Mouse (Mus musculus) liver, embryonic 11.5 days (tissue): ENCODE measurements around the gene Gm20715. TPM values are rescaled to one million over a fixed set of nuclear protein-coding genes. Genes with fewer than 3 reads are reported as not detected.

ENCODE experiments used
- ATAC-seq: fragments of 200-750 bp; cut with Nextera tagmentation; replicated peaks from 2 replicates; pipeline ENCODE4 v1.8.0; 2017; ENCODE audit warnings: moderate number of reproducible peaks, mild to moderate bottlenecking, moderate TSS enrichment, moderate library complexity; ENCODE audit not compliant: low FRiP score
- DNase-seq: peaks from one replicate; pipeline ENCODE4 v3.0.0-alpha.2; 2017; ENCODE audit warnings: low spot score
- H3K27ac ChIP-seq: fragments of 300-500 bp; sonication (generic); 2 replicates; pipeline ENCODE4 v1.5.1; 2014; ENCODE audit warnings: mild to moderate bottlenecking, low read depth, low read length, control low read depth
- H3K27me3 ChIP-seq: fragments of 300-500 bp; sonication (generic); replicated peaks from 2 replicates; pipeline ENCODE4 v1.6.1; 2014; ENCODE audit warnings: low read length, mixed read lengths; ENCODE audit not compliant: control insufficient read depth, insufficient read depth
- H3K36me3 ChIP-seq: fragments of 300-500 bp; sonication (generic); 2 replicates; pipeline ENCODE4 v1.6.1; 2014; ENCODE audit warnings: mild to moderate bottlenecking, low read length, moderate library complexity, mixed read lengths; ENCODE audit not compliant: control insufficient read depth, insufficient read depth
- H3K4me1 ChIP-seq: fragments of 300-500 bp; sonication (generic); replicated peaks from 2 replicates; pipeline ENCODE4 v1.6.1; 2014; ENCODE audit warnings: low read length, mixed read lengths; ENCODE audit not compliant: control insufficient read depth, insufficient read depth
- H3K4me2 ChIP-seq: fragments of 300-500 bp; sonication (generic); 2 replicates; pipeline ENCODE4 v1.6.1; 2014; ENCODE audit warnings: mild to moderate bottlenecking, control low read depth, moderate library complexity
- H3K4me3 ChIP-seq: fragments of 300-500 bp; sonication (generic); 2 replicates; pipeline ENCODE4 v1.5.1; 2014; ENCODE audit warnings: low read depth, low read length, control low read depth
- H3K9ac ChIP-seq: fragments of 300-500 bp; sonication (generic); 2 replicates; pipeline ENCODE4 v1.6.1; 2014; ENCODE audit warnings: low read depth, low read length, control low read depth
- H3K9me3 ChIP-seq: fragments of 300-500 bp; sonication (generic); 2 replicates; pipeline ENCODE4 v1.6.1; 2016; ENCODE audit warnings: low read length, inconsistent platforms, mixed read lengths; ENCODE audit not compliant: control insufficient read depth
- whole genome bisulfite sequencing: fragments of 180-500 bp; shearing (Covaris S2); extraction: QIAGEN DNeasy Blood & Tissue Kit; methylation state at CpG from one replicate; pipeline ENCODE4 v1.1.7; 2014; 5-methylcytosine and 5-hydroxymethylcytosine counted together
- polyA plus RNA-seq: library from polyadenylated mRNA; unstranded; fragments of >200 nt; fragmentation: Nextera tagmentation; extraction: Ambion mirVana; gene quantifications from 2 replicates; pipeline ENCODE4 v1.2.1, GENCODE M21; 2014

Gene Gm20715
- polyA plus RNA-seq, 1 experiment from 2014 or later = not detected

- Histone ChIP-seq H3K27ac (no peak overlapping the region), H3K4me1 (0 out of 2 replicates have a peak, but pooled peaks cover 4% of the 10 kb centered on the region), H3K9ac (no peak overlapping the region), H3K4me2 (no peak overlapping the region), H3K36me3 (no peaks in the 10 kb centered on the region), H3K27me3 (no peaks in the 10 kb centered on the region), H3K9me3 (no peaks in the 10 kb centered on the region), H3K4me3 (no peak overlapping the region)
- WGBS = 74% methylated on average over 3 of the region's 3 CpGs
- DNase-seq (no peak), ATAC-seq (peak; percentile 50)
Observed at GRCm38 (mm10) chr7:6369460-6369859, 40.6 kb upstream of the Gm20715 start.

GRCm38 (mm10) chr7:6372993-6373392 lies 37.1 kb upstream of the Gm20715 start:
- no peak for DNase-seq
- Histone ChIP-seq H3K4me3 (no peak overlapping the region), H3K9ac (no peak overlapping the region), H3K27me3 (no peaks in the 10 kb centered on the region), H3K9me3 (no peaks in the 10 kb centered on the region), H3K4me1 (no peaks in the 10 kb centered on the region), H3K4me2 (no peak overlapping the region), H3K36me3 (no peaks in the 10 kb centered on the region), H3K27ac (no peak overlapping the region)
- no peak for ATAC-seq
- WGBS = 82% methylated on average over 3 of the region's 3 CpGs

GRCm38 (mm10) chr7:6378441-6378840 lies 31.6 kb upstream of the Gm20715 start:
- Histone ChIP-seq H3K27ac (no peak overlapping the region), H3K4me2 (no peak overlapping the region), H3K36me3 (no peaks in the 10 kb centered on the region), H3K4me1 (no peaks in the 10 kb centered on the region), H3K27me3 (no peaks in the 10 kb centered on the region), H3K4me3 (no peak overlapping the region), H3K9ac (no peak overlapping the region), H3K9me3 (no peaks in the 10 kb centered on the region)
- no peak for DNase-seq
- ATAC-seq = no peak
- 81% methylated on average over 8 of the region's 8 CpGs for WGBS

- Histone ChIP-seq H3K27ac (no peak overlapping the region), H3K36me3 (no peaks in the 10 kb centered on the region), H3K27me3 (no peaks in the 10 kb centered on the region), H3K4me3 (no peak overlapping the region), H3K4me1 (0 out of 2 replicates have a peak, but pooled peaks cover 4% of the 10 kb centered on the region), H3K4me2 (no peak overlapping the region), H3K9me3 (no peaks in the 10 kb centered on the region), H3K9ac (no peak overlapping the region)
- no peak for DNase-seq
- WGBS = 69% methylated on average over 2 of the region's 2 CpGs
- ATAC-seq = no peak
Observed at GRCm38 (mm10) chr7:6381431-6381830, 28.6 kb upstream of the Gm20715 start.

GRCm38 (mm10) chr7:6383044-6383455 lies 27.0 kb upstream of the Gm20715 start, which contains the start of gene Zfp28:
TSS of gene Zfp28 (plus strand) at chr7:6383295.
- DNase-seq (peak; percentile 98), ATAC-seq (peak; percentile 95)
- H3K4me1 ChIP-seq = 0 out of 2 replicates have a peak, but pooled peaks cover 4% of the 10 kb centered on the region
- 1% methylated on average over 28 of the region's 28 CpGs for WGBS
- no peaks in the 10 kb centered on the region for H3K36me3 ChIP-seq
- no peaks in the 10 kb centered on the region for H3K9me3 ChIP-seq
- H3K9ac ChIP-seq = peak within 1 kb of the TSS; percentile 59
- peak within 1 kb of the TSS; percentile 66 for H3K4me3 ChIP-seq
- H3K4me2 ChIP-seq = peak within 1 kb of the TSS; percentile 77
- H3K27me3 ChIP-seq = no peaks in the 10 kb centered on the region
- no peak within 1 kb of the TSS for H3K27ac ChIP-seq

- DNase-seq (no peak), ATAC-seq (no peak)
- peak overlapping the region; percentile 77 for H3K4me2 ChIP-seq
- H3K4me3 ChIP-seq = peak overlapping the region; percentile 66; the same call in 1 of the 2 replicates
- no peaks in the 10 kb centered on the region for H3K27me3 ChIP-seq
- no peaks in the 10 kb centered on the region for H3K36me3 ChIP-seq
- H3K9me3 ChIP-seq = no peaks in the 10 kb centered on the region
- 37% methylated on average over 8 of the region's 8 CpGs for WGBS
- H3K27ac ChIP-seq = no peak overlapping the region
- H3K4me1 ChIP-seq = 0 out of 2 replicates have a peak, but pooled peaks cover 4% of the 10 kb centered on the region
- H3K9ac ChIP-seq = 0 out of 2 replicates have a peak overlapping the region, but pooled peaks have one; percentile 39
Observed at GRCm38 (mm10) chr7:6384011-6384410, 26.1 kb upstream of the Gm20715 start.

- H3K9ac ChIP-seq = no peak overlapping the region
- no peak overlapping the region for H3K4me3 ChIP-seq
- ATAC-seq = no peak
- H3K27ac ChIP-seq = no peak overlapping the region
- WGBS = 92% methylated on average over 8 of the region's 8 CpGs
- 0 out of 2 replicates have a peak, but pooled peaks cover 4% of the 10 kb centered on the region for H3K4me1 ChIP-seq
- no peaks in the 10 kb centered on the region for H3K27me3 ChIP-seq
- H3K4me2 ChIP-seq = no peak overlapping the region
- no peak for DNase-seq
- H3K36me3 ChIP-seq = no peaks in the 10 kb centered on the region
- H3K9me3 ChIP-seq = no peaks in the 10 kb centered on the region
Observed at GRCm38 (mm10) chr7:6386995-6387394, 23.1 kb upstream of the Gm20715 start.

GRCm38 (mm10) chr7:6388971-6389370 lies 21.1 kb upstream of the Gm20715 start:
- Histone ChIP-seq H3K36me3 (no peaks in the 10 kb centered on the region), H3K4me1 (0 out of 2 replicates have a peak, but pooled peaks cover under 1% of the 10 kb centered on the region), H3K9ac (no peak overlapping the region), H3K27me3 (no peaks in the 10 kb centered on the region), H3K27ac (no peak overlapping the region), H3K9me3 (no peaks in the 10 kb centered on the region), H3K4me2 (no peak overlapping the region), H3K4me3 (no peak overlapping the region)
- DNase-seq (no peak), ATAC-seq (no peak)
- 79% methylated on average over 5 of the region's 5 CpGs for WGBS

GRCm38 (mm10) chr7:6389449-6389848 lies 20.6 kb upstream of the Gm20715 start:
- no peak for ATAC-seq
- WGBS = 59% methylated on average over 5 of the region's 5 CpGs
- H3K9ac ChIP-seq = no peak overlapping the region
- H3K4me3 ChIP-seq = no peak overlapping the region
- H3K27ac ChIP-seq = no peak overlapping the region
- no peak for DNase-seq
- no peaks in the 10 kb centered on the region for H3K27me3 ChIP-seq
- no peaks in the 10 kb centered on the region for H3K9me3 ChIP-seq
- no peaks in the 10 kb centered on the region for H3K4me1 ChIP-seq
- H3K36me3 ChIP-seq = no peaks in the 10 kb centered on the region
- no peak overlapping the region for H3K4me2 ChIP-seq
